Mouse (Mus musculus) lung, adult 2 months (tissue): Measurements from ENCODE around the gene Klc2.

Experiments used
- CTCF ChIP-seq: fragments of 200-500 bp; IDR thresholded peaks from 2 replicates; pipeline ENCODE4 v1.5.1; 2011; ENCODE audit warnings: mild to moderate bottlenecking, low read length, control low read depth; ENCODE audit not compliant: insufficient read depth
- POLR2A ChIP-seq: fragments of 200-500 bp; IDR thresholded peaks from 2 replicates; pipeline ENCODE4 v1.6.1; 2011; ENCODE audit warnings: low read depth, mild to moderate bottlenecking, control low read depth, low read length, borderline replicate concordance; ENCODE audit errors: extremely low read depth

DNA sequence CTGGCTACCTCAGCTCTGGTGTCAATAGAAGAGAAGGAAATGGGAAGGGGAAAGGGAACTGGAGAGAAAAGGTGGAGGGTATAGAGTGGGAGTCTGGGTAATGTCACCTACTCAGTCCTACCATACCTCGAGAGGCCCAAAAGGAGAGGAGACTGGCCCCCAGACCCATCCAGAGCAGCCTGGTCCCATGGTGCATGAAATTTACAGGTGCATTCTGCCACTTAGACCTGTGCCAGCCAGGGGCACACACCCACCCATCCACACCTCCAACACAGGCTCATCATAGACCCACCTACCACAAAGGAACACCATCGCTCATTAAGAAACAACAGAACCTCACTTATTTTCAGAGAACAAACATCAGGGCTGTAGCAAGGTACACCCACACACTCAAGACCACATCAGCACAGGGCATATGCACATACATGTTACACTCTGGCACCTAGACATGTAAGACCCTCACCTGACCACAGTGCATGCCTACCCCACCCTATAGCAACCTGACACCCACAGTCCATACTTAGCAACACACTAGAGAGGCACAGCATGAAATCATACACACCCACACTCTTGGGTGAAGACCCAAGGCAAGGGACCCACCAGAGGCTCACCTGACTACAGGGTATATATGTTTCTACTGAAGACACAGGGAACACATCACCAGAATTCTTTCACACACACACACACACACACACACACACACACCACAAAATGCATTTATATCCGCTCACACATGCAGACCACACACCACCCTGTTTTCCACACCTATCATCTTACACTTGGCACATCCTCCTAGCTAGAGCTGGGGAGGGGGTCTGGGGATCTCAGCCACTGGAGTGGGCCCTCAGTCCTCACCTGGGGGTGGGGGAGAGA, 34.2 kb downstream of the Klc2 start:
- TF ChIP-seq CTCF = no peak
- no peak for TF ChIP-seq POLR2A
